Mouse (Mus musculus) ovary, postnatal 14 days (tissue): Measurements from ENCODE around the gene Enpp5.

ENCODE experiments used
- DNase-seq: peaks from one replicate; pipeline ENCODE4 v3.0.0; 2022; ENCODE audit warnings: low spot score

Enpp5 gene

DNA sequence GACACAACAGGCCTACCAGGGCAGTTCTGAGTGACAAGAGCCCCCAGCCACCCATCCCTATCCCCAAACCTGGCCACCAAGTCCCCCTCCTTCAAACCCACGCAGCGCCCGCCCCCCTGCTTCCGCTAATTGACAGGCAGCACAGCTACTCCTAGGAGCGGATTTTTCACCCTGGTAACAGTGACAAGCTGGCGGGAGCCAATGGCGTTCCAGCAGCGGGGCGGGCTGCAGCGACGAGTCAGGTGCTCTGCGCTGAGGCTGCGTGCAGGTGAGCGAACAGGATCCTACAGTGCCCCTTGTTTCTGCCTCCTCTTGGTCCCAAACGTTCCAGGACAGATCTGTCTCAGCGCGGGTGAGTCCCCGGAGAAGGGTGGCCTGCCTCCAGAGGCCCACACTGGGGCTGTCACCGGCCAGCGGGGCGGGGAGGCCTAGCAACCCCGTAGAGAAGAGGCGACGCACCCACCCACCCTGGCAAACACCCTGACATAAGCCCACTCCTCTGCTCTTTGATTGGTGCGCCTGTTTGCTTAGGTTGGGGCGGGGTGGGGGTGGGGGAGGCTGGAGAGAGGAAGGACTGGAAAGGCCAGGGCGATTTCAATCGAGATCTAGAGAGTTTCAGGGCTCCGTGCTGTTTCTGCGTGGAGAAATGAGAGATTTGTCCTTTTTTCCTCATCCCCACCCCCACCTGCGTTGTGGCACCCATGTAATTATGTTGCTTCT lies at the start of gene Enpp5:
Gene Enpp5 (plus strand): TSS at position 183 of the 720 bp plus-strand sequence.
- DNase-seq = peak; percentile 69

DNA sequence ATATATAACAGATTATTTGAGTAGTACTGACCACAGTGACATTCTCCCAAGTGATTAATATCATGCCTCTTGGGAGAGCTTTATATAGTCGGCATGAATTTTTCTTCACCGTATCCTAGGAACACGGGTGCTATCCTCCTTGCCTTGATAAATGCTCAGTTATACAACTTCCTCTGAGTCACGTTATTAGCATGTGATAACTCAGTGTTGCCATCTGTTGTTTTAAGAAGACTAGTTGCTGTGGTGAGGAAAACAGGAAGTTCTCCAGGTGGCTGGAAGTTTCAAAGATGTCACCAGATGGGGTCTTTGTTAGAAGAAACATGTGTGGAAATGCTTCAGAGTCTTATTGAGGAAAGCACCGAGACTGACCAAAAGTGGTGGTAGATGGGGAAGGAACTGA lies 49.0 kb upstream of the Enpp5 start:
- DNase-seq = no peak

GRCm38 (mm10) chr17:44030776-44031587 lies 47.6 kb upstream of the Enpp5 start:
- DNase-seq = no peak

- no peak for DNase-seq
These were observed 43.6 kb upstream of the Enpp5 start for GRCm38 (mm10) chr17:44035005-44035404.

DNA sequence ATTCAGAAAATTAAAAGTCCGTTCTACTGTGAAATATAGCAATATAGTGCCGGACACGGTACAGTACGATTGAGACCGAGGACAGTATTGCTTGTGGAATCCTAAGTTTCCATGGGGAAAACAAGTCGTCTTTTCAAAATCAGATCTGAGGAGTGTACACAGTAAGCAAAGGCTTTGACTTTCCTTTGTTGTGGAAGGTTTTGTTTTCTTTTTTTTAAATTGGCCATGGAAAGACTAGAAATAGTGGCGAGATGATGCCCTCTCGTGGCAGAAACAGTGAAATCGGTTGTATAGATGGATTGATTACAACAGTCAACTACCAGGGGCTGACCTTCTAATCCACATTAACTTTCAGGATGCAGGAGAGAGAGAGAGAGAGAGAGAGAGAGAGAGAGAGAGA lies 40.0 kb upstream of the Enpp5 start:
- peak; percentile 30 for DNase-seq

GRCm38 (mm10) chr17:44040449-44040848 lies 38.2 kb upstream of the Enpp5 start:
- no peak for DNase-seq

DNA sequence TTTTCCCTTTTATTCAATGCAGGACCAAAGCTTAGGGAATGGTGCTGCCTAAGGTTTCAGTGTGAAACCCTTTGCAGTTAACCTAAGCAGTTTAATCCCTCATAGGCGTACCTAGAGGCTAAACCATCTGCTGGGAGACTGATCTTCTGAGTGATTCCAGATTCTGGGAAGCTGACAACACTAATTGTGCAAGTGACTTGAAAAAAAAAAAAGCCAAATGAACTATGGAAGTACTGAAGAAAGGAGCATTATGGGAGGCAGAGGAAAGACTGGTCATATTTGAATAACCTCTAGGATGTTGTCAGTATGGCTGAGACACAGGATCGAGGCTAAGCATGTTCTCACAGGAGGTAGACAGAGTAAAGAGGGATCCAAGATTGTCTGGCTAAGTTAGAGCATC lies 36.3 kb upstream of the Enpp5 start:
- DNase-seq = no peak

- no peak for DNase-seq
These were observed 35.8 kb upstream of the Enpp5 start for GRCm38 (mm10) chr17:44042861-44043260.

DNA sequence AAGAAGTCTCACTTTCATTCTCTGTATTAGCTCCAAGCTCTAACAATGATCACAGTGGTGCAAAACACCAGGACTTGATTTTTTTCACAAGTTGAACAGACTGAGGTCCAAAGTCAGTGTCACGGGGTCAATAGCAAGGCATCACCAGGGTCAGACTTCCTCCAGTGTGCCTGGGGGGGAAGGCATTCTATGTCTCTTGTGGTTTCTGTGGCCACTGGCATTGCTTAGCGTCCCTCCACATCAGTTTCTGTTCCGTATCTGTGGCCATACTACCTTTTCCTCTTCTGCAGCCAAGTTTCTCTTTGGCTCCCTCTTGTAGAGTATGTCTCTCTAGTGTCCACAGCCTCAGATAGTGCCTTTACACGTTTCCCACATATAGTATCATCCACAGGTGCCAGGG lies 25.2 kb upstream of the Enpp5 start:
- no peak for DNase-seq

GRCm38 (mm10) chr17:44057123-44057522 lies 21.5 kb upstream of the Enpp5 start:
- no peak for DNase-seq

GRCm38 (mm10) chr17:44058145-44058544 lies 20.5 kb upstream of the Enpp5 start:
- DNase-seq = no peak

DNA sequence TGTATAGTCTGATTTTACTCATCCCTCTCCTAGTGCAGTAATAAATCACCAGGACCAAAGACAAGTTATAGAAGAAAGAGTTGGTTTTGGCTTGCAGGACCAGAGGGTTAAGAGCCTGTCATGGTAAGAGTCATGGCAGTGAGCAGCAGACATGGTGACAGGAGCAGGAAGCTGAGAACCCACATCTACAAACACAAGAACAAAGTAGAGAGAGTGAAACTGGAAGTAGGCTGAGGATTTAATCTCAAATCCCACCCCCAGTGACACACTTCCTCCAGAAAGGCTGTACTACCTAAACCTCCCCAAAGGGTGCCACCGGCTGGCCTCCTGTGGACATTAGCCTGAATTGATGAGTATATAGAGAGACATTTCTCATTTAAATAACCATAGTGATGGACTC lies 17.8 kb upstream of the Enpp5 start:
- no peak for DNase-seq

DNA sequence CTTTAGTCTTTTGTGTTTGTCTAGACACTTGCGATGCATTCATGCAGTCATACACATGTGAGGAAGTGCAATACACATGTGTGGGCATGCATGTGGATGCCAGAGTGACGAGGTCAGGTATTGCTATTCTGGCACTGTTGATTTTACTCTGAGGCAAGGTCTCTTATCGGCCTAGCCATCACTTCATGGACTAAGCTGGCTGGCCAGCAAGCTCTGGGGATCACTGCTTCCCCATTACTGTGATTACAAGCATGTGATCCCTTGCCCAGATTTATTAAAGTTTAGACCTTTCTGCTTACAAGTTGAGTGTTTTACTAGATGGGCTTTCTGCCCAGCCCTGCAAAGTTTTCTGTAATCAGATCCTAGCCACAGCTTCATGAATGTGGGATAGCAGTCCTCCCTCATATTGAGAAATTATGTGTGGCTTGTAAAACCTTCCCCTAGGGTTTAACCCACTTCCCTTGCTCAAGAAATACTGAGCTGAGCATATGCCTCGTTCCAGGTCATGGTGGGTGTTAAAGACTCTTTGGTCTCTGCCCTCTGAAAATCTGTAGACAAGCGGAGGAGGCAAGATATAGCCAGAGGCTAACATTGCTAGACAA lies 17.2 kb upstream of the Enpp5 start:
- DNase-seq = no peak

DNA sequence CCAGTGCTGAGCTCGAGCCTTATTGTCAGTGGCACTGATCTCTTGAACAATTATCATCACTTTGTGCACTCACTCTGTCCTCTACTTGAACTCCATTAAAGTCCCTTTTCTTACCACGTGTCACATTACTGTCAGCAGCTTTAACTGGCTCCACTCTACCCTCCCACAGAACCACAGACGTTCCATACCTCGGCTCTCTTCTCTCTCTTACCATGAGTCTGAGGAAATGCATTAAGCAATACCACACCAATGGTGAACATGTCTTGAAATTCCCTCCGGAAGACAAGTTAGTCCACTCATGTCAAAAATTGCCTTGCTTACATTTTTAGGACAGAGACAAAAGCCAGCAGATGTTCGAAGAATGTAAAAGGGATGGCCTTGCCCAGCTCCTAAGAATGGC lies 9.7 kb upstream of the Enpp5 start:
- no peak for DNase-seq

DNA sequence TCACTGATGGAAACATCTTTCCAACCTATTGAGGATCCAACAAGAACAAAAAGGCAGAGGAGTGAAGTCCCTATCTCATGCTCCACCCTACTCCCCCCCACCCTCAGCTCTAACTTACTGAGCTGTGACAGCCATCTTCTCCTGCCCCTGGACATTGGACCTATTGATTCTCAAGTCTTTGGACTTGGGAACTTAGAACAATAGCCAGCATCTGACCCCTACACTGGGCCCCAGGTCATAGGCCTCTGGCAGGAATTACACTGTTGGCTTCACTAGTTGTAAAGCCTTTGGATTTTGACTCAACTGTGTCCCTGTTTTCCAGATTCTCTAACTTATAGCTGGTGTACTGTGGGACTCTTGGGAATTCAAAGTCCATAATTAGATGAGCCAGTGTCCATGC lies 6.9 kb upstream of the Enpp5 start:
- DNase-seq = no peak

- no peak for DNase-seq
These were observed 3.0 kb upstream of the Enpp5 start for GRCm38 (mm10) chr17:44075601-44076000.

DNA sequence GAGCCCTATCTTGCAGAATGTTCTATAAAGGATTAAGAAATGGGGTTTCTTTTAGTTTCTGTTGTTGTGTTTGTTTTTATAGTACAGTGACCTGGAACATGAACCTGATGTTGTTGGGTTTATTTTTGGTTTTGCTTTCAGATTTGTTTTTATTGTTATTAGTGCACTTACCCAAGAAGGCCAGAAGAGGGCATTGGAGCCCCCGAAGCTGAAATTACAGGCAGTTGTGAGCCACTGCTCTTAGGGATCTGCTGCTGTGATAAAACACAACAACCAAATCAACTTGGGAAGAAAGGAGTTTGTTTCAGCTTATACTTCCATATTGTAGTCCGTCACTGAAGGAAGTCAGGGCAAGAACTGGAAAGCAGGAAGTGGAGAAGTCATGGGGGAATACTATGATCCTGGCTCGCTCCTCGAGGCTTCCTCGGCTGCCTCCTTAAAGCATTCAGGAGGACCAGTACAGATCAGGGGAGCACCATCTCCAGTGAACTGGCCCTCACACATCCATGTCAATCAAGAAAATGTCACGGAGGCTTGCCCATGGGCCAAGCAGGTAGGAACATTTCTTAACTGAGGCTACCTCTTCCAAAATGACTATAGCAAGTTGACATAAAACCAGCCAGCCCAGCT lies 2.4 kb upstream of the Enpp5 start:
- DNase-seq = no peak

DNA sequence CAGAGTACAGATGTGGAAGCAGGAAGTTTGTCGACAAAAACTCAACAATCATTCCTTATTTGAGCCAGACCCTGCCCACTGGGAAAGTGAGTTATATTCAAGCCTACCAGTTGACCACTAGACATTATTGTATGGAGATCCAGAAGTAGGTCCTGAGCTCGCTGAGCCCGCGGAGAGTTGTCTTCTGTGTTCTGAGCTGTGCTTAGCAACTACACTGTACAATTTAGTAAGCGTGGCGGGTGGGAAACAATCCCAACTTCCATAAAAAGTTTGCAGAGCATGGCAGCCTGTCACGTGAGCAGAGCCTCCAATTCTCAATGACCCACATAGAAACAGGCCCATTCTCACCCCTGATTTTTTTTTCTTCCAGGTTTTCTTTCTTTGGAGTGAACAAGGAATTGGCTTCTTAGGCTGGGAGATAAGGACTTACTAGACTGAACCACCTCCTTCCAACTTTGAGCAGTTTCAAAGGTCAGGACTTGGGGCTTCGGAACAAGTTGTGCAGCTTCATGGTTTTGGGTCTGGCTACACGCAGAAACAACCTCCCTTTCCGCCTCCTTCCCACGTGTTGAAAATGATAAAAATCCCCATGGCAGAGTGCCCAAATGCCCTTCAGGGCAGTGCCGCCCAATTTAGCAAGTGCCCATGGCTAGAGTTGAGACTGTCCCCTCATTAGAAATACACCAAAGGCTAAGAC lies 1.3 kb upstream of the Enpp5 start:
- no peak for DNase-seq

DNA sequence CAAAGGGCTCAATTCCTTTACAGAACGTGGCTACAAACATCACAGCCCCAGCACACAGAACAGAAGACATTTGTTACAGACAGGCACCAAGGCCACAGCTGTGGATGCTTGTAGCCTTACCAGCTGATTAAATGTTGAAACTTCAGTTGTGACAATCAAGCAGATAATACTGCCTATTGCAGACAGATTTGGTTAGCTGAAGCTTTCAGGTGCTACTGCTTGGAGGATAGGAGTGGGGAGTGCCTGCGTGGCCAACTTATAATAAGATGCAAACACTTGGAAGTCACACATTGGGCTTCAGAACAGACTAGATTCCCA lies 811 bp upstream of the Enpp5 start:
- DNase-seq = no peak

DNA sequence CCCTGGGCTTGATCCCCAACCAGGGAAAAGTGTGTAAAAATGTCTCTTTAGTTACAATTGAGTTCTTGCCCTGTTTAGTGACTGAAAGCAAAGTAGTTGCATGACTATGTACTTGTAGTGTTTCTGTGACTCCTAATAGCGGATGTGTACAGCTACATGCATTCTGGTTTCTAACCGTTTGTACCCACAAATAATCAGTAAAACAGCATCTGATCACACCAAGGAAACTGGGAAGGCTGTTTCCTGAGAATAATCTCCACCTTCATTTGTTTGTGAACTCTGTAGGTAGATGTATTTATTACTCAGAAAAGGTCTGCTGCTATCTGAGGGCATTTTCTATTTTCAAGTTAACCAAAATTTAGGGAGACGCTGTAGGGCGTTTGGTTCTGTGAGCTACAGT lies 4.5 kb downstream of the Enpp5 start:
- no peak for DNase-seq

DNA sequence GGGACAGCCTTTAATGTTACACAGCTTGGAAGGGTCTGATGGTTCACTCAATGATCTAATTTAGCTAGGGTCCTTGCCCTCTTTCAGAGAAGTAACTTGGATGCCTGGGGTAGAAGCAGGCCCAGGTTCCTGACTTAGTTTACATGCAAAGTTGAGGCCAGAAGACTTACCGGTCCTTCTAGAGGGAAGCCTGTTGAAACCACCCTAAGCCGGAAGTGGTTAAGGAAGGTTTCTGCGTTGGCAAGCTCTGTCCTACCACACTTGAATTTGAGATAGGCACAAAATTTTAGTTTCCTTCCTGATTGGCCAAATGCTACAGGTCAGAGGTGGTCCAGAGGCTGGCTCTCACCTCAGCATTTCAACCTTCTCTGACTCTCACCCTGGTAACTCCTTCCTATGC lies 9.6 kb downstream of the Enpp5 start:
- DNase-seq = no peak

GRCm38 (mm10) chr17:44090916-44091315 lies 12.3 kb downstream of the Enpp5 start:
- no peak for DNase-seq
